Mouse (Mus musculus): Measurements from ENCODE around the gene Topbp1.

Topbp1 gene

GRCm38 (mm10) chr9:103386573-103386972, 81.6 kb downstream of the Topbp1 start:
- DNase-seq (ENCODE audit: low spot score), result peak; percentile 42

GRCm38 (mm10) chr9:103387011-103387653, 82.1 kb downstream of the Topbp1 start:
- DNase-seq (ENCODE audit: low spot score), result no peak

- no peak for DNase-seq (ENCODE audit: low spot score)
These were observed 84.2 kb downstream of the Topbp1 start for GRCm38 (mm10) chr9:103389261-103389660.

DNA sequence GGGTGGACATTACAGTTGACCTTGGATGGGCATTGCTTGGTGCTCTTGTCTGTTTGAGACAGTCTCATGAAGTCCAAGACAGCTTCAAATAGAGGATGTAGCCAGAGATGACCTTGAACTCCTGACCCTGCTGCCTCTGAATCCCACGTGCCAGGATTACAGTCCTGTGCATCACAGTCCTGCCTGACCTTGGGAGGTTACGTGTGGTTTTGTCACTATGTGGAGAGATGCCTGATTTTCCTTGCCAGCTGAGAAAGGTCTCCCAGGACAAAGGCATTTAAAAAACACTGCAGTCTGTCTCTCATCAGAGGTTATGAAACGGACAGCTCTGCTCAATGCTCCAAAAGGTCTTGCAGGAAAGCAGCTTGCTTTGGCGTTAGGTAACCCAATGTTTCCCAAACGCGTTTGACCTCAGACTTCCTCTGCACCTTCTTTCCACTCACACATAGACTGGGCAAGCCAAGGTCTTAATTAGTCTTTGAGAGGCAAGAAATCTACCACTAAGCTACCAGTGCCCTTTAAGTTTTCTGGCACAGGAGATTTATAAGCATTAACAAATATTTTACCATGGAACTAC, 86.9 kb downstream of the Topbp1 start:
- DNase-seq (ENCODE audit: low spot score), result no peak

DNA sequence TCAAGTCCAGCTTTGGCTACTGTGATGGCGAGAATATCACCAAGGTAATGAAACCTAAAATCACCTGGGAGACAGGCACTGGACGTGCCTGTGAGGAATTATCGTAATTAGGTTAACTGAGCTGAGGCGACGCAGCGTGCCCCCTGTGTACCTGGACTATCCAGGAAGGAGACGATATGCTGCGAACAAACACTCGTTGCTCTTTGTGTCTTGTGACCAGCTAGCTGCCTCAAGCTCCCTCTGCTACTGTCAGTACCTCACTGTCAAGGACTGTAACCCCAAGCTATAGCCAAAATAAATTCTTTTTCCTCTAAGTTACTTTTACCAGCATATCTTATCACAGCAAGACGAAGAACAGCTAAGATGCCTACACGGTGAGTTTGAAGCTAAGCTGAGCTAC, 88.2 kb downstream of the Topbp1 start:
- no peak for DNase-seq (ENCODE audit: low spot score)

DNA sequence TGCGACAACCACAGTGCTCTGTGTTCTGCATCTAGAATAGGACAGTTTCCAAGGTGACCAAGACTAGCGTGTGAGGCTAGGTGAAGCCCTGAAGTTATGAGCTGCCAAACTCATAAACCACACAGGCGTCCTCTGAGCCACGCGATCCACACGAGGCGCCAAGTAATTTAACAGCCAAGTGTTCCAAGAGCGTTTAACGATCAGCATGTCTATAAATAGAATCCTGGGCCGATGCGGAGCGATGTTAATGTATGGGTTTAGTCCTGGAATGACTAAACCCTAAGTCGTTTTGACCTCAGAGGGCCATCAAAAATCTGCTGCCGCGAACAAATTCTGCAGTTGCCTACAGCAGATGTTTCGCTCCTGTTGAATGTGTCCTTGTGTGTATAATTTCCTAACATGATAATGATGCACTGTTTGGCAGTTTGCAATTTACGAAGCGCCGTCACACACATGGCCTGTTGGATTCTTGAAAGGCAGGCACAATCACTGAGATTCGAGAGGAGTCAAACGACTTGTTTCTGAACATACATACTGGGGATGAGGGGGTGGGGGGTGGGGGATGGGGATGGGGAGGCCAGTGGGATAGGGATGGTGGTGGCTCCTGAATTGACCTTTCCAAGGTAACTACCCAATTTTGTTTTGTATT, 93.6 kb downstream of the Topbp1 start:
- DNase-seq (ENCODE audit: low spot score), result no peak
